Comparison of ENCODE assay signal across 20 mouse cellular contexts in the genomic region with DNA sequence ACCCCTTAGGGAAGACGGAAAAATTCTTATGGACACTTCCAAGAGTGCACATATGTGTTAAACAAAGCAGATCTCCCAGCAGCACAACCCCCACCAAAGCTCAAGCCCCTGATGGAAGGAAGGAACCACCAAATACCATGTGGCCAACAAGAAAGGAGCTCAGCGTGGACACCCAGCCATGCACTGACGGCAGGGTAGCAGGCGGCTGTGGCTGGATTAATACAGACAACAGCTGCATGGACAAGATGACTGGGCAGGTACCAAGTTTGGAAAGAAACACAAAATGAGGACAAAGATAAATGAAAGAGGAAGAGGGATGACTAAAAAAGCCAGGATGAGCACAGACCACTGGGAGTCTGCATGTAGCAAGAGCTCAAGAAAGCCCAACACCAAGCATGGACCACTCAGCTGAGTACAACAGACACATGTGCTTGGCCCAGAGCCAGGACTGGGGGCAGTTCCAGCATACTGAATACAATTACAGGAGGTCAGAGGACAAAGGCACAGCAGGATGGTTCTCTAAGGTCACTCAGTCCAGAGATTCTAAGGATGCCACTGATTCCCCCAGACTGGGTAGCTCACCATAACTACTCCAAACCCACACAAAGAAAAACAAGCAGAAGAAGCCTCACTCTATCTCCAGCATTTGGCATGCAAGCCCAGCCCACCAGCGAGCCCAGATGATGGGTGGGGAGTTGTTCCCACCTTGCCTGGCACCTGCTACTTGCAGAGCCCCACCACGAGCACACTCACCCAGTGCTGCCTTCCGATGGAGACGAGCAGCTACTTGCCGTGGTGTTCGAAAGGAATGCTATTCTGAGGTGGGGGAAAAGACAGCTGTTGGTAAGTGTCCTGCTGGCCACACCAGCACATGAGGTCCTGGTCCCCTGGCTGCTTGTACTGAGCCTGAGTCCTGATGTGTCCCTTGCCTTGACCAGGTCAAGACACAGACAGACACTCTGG. TPM values are rescaled to one million over a fixed set of nuclear protein-coding genes. Genes with fewer than 3 reads are reported as not detected.
DNase-seq lines count a peak whose midpoint lies in the region; ATAC-seq and TF ChIP-seq lines count a peak whose summit lies in the region.
"Had no signal": no experiment of that assay in that cellular context is flagged by ENCODE, and none has a peak within 500 bp of the region (broad histone marks: within the 10 kb centered on the region; RNA-seq: fewer than 3 reads in every experiment).

No protein-coding gene starts in this region.

- TF ChIP-seq CTCF in lung, embryonic 14.5 days (IDR thresholded peaks at IDR 0.05; ENCODE audit: low read depth): no peak

- 61% methylated on average over 10 of the region's 10 CpGs for WGBS in heart, embryonic 15.5 days
- 80% methylated on average over 10 of the region's 10 CpGs for WGBS in lung, embryonic 14.5 days

- no peak overlapping the region for H3K4me2 ChIP-seq in heart, embryonic 15.5 days
- no peak overlapping the region for H3K4me2 ChIP-seq in lung, embryonic 14.5 days
- H3K4me2 ChIP-seq: neural tube, embryonic 13.5 days had no signal

- peak overlapping the region; percentile 41; the same call in 1 of the 2 replicates for H3K27ac ChIP-seq in heart, embryonic 15.5 days
- no peak overlapping the region for H3K27ac ChIP-seq in lung, embryonic 14.5 days (ENCODE audit: low read depth)
- H3K27ac ChIP-seq: left cerebral cortex, adult 2 months; macrophage; neural tube, embryonic 13.5 days had no signal

- no peak for ATAC-seq in heart, embryonic 15.5 days (replicated peaks; ENCODE audit: insufficient number of reproducible peaks, insufficient read depth, low FRiP score, low read depth)
- no peak for ATAC-seq in lung, embryonic 14.5 days (ENCODE audit: insufficient read depth)
- ATAC-seq in CD4-positive, CD25-positive, alpha-beta regulatory T cell, adult 4 months: no peak
- ATAC-seq: forebrain, postnatal 0 days; liver, postnatal 0 days had no signal

- peaks cover 47% of the 10 kb centered on the region for H3K4me1 ChIP-seq in heart, embryonic 15.5 days (replicated peaks)
- H3K4me1 ChIP-seq in lung, embryonic 14.5 days (ENCODE audit: insufficient read depth): no peaks in the 10 kb centered on the region

- H3K27me3 ChIP-seq in heart, embryonic 15.5 days: no peaks in the 10 kb centered on the region
- no peaks in the 10 kb centered on the region for H3K27me3 ChIP-seq in lung, embryonic 14.5 days (ENCODE audit: insufficient read depth, low read length)
- H3K27me3 ChIP-seq: neural tube, embryonic 13.5 days had no signal

- no peak for DNase-seq in heart, postnatal 4 days
- DNase-seq in lung, embryonic 14.5 days: peak; percentile 55
- DNase-seq in lung, postnatal 36 days: no peak
- DNase-seq in ES-CJ7 (ENCODE audit: low read depth, low spot score) (peak; percentile 46), ZHBTc4 (ENCODE audit: low read depth, low spot score) (peak; percentile 69)
- DNase-seq in layer of hippocampus, adult 18-20 months (ENCODE audit: low spot score in 2 of 2): no peak
- DNase-seq: adrenal gland, adult 8-10 months; cerebellum, adult 11-12 months; cerebellum, postnatal 36 days; forebrain, postnatal 0 days; heart, adult 18-20 months; liver; liver, postnatal 0 days; thymus, postnatal 36 days had no signal

- no peak overlapping the region for H3K4me3 ChIP-seq in heart, embryonic 15.5 days
- no peak overlapping the region for H3K4me3 ChIP-seq in lung, embryonic 14.5 days (ENCODE audit: low read depth, low read length)
- H3K4me3 ChIP-seq: erythroblast, embryonic 14.5 days; left cerebral cortex, adult 2 months; neural tube, embryonic 13.5 days had no signal

- no peak overlapping the region for H3K9ac ChIP-seq in heart, embryonic 15.5 days
- H3K9ac ChIP-seq in lung, embryonic 14.5 days: no peak overlapping the region
- H3K9ac ChIP-seq: forebrain, postnatal 0 days; liver, postnatal 0 days; neural tube, embryonic 13.5 days had no signal

- peaks cover 85% of the 10 kb centered on the region for H3K36me3 ChIP-seq in heart, embryonic 15.5 days
- peaks cover 93% of the 10 kb centered on the region for H3K36me3 ChIP-seq in lung, embryonic 14.5 days (ENCODE audit: insufficient read depth)

- no peaks in the 10 kb centered on the region for H3K9me3 ChIP-seq in heart, embryonic 15.5 days (replicated peaks)
- H3K9me3 ChIP-seq in lung, embryonic 14.5 days (ENCODE audit: low read depth, low read length): no peaks in the 10 kb centered on the region
- H3K9me3 ChIP-seq: neural tube, embryonic 13.5 days had no signal

RNA-seq across cellular contexts. Expression of a gene that starts 16.2 kb away (rescaled TPM):
- polyA plus RNA-seq in heart, embryonic 15.5 days (2015; fragmentation: Nextera tagmentation; extraction: Ambion mirVana): 158 and 159 TPM in 2 replicates
- 10 to 100 TPM; 13.3 to 22.8 TPM for total RNA-seq in heart, postnatal 4 days (2021)
- polyA plus RNA-seq in lung, embryonic 14.5 days (2014; fragmentation: Nextera tagmentation; extraction: Ambion mirVana): 37.7 and 39.3 TPM in 2 replicates
- polyA plus RNA-seq in CD4-positive, CD25-positive, alpha-beta regulatory T cell, adult 4 months (2017; shearing (Covaris generic)): 1 to 10 TPM; 3.5 to 5.3 TPM
- total RNA-seq in layer of hippocampus, adult 18-20 months (2021): 1 to 10 TPM; 1.7 to 4.5 TPM

RNA-seq across cellular contexts. Expression of a gene that starts 26.7 kb away (rescaled TPM):
- polyA plus RNA-seq in heart, embryonic 15.5 days (2015; fragmentation: Nextera tagmentation; extraction: Ambion mirVana): 59.5 and 79.0 TPM in 2 replicates
- 10 to 100 TPM; 84.4 to 91.9 TPM for total RNA-seq in heart, postnatal 4 days (2021)
- 82.5 and 89.8 TPM in 2 replicates for polyA plus RNA-seq in lung, embryonic 14.5 days (2014; fragmentation: Nextera tagmentation; extraction: Ambion mirVana)
- 10 to 100 TPM; 50.4 to 78.2 TPM for polyA plus RNA-seq in CD4-positive, CD25-positive, alpha-beta regulatory T cell, adult 4 months (2017; shearing (Covaris generic))
- 100 to 1,000 TPM; 136 TPM for total RNA-seq in layer of hippocampus, adult 18-20 months (2021)

RNA-seq across cellular contexts. Expression of a gene that starts 31.8 kb away (rescaled TPM):
- polyA plus RNA-seq in heart, embryonic 15.5 days (2015; fragmentation: Nextera tagmentation; extraction: Ambion mirVana): 3.5 and 4.5 TPM in 2 replicates
- total RNA-seq in heart, postnatal 4 days (2021): 1 to 10 TPM; 2.1 to 2.4 TPM
- polyA plus RNA-seq in lung, embryonic 14.5 days (2014; fragmentation: Nextera tagmentation; extraction: Ambion mirVana): 6.3 and 7.2 TPM in 2 replicates
- 1 to 10 TPM in 1 of 2 experiments, under 1 TPM in 1; 0.12 to 1.1 TPM for polyA plus RNA-seq in CD4-positive, CD25-positive, alpha-beta regulatory T cell, adult 4 months (2017; shearing (Covaris generic))
- total RNA-seq in layer of hippocampus, adult 18-20 months (2021): 1 to 10 TPM; 6.9 to 7.7 TPM

Comparison
In these comparisons a context has a peak if more than half of its experiments do, and no peak if none do; other contexts are left out.
1. DNase-seq: peak in lung, embryonic 14.5 days (single experiment), ES-CJ7 (single experiment) and ZHBTc4 (single experiment); none in heart, postnatal 4 days (single experiment), lung, postnatal 36 days (single experiment) and layer of hippocampus, adult 18-20 months (0 of 2).